Mouse (Mus musculus) liver, postnatal 0 days (tissue): Measurements from ENCODE around the gene Dnah7c. TPM values are rescaled to one million over a fixed set of nuclear protein-coding genes. Genes with fewer than 3 reads are reported as not detected.
"Not testable (repeated sequence)": the region's sequence is repeated elsewhere in the genome, so short reads cannot be mapped to it uniquely, and the experiment has no call there.

Experiments used
- ATAC-seq: fragments of 200-750 bp; cut with Nextera tagmentation; 2 replicates; pipeline ENCODE4 v1.8.0; 2017; ENCODE audit warnings: mild to moderate bottlenecking, moderate library complexity
- DNase-seq: peaks from one replicate; pipeline ENCODE4 v3.0.0-alpha.2; 2016
- H3K27ac ChIP-seq: fragments of 300-500 bp; sonication (generic); 2 replicates; pipeline ENCODE4 v1.5.1; 2014; ENCODE audit warnings: antibody characterized with exemption, moderate library complexity, mild to moderate bottlenecking, low read depth
- H3K27me3 ChIP-seq: fragments of 300-500 bp; sonication (generic); 2 replicates; pipeline ENCODE4 v1.6.1; 2014; ENCODE audit warnings: low read length, control low read depth, mixed read lengths; ENCODE audit not compliant: insufficient read depth
- H3K36me3 ChIP-seq: fragments of 300-500 bp; sonication (generic); replicated peaks from 2 replicates; pipeline ENCODE4 v1.6.1; 2014; ENCODE audit warnings: mild to moderate bottlenecking, control low read depth, low read length, moderate library complexity, mixed read lengths; ENCODE audit not compliant: insufficient read depth
- H3K4me1 ChIP-seq: fragments of 300-500 bp; sonication (generic); 2 replicates; pipeline ENCODE4 v1.6.1; 2014; ENCODE audit warnings: antibody characterized with exemption, mild to moderate bottlenecking, control low read depth; ENCODE audit not compliant: insufficient read depth
- H3K4me2 ChIP-seq: fragments of 300-500 bp; sonication (generic); 2 replicates; pipeline ENCODE4 v1.6.1; 2014; ENCODE audit warnings: low read depth, mild to moderate bottlenecking, low read length, moderate library complexity, mixed read lengths
- H3K4me3 ChIP-seq: fragments of 300-500 bp; sonication (generic); 2 replicates; pipeline ENCODE4 v1.5.1; 2014; ENCODE audit warnings: low read depth, low read length
- H3K9ac ChIP-seq: fragments of 300-500 bp; sonication (generic); replicated peaks from 2 replicates; pipeline ENCODE4 v1.6.1; 2014; ENCODE audit warnings: mild to moderate bottlenecking, moderate library complexity
- H3K9me3 ChIP-seq: fragments of 300-500 bp; sonication (generic); 2 replicates; pipeline ENCODE4 v1.6.1; 2016; ENCODE audit warnings: mild to moderate bottlenecking, control low read depth, low read length, mixed read lengths
- CTCF ChIP-seq: sonication (generic); IDR thresholded peaks from 2 replicates; pipeline ENCODE4 v1.5.1; 2016; ENCODE audit warnings: antibody characterized with exemption, low read depth
- EP300 ChIP-seq: IDR thresholded peaks from 2 replicates; pipeline ENCODE4 v1.6.1; 2016; ENCODE audit warnings: antibody characterized with exemption, low read depth, mild to moderate bottlenecking
- WGBS: fragments of 180-500 bp; shearing (Covaris S2); extraction: QIAGEN DNeasy Blood & Tissue Kit; methylation state at CpG from one replicate; pipeline ENCODE4 v1.1.7; 2014; ENCODE audit not compliant: insufficient replicate concordance; 5-methylcytosine and 5-hydroxymethylcytosine counted together
- polyA plus RNA-seq: library from polyadenylated mRNA; unstranded; fragments of >200 nt; fragmentation: Nextera tagmentation; extraction: Ambion mirVana; gene quantifications from 2 replicates; pipeline ENCODE4 v1.2.1, GENCODE M21; 2015

The Dnah7c gene
- not detected in 2 replicates for polyA plus RNA-seq

GRCm38 (mm10) chr1:46425137-46425925 lies at the start of gene Dnah7c:
Dnah7c (plus strand) TSS chr1:46425592.
- peak within 1 kb of the TSS; percentile 66 for H3K4me2 ChIP-seq
- WGBS: 13% methylated on average over 30 of the region's 30 CpGs
- peak within 1 kb of the TSS; percentile 32 for H3K4me3 ChIP-seq

GRCm38 (mm10) chr1:46380641-46381040 lies 44.8 kb upstream of the Dnah7c start:
- H3K27ac ChIP-seq, H3K4me1 ChIP-seq, H3K27me3 ChIP-seq, H3K9ac ChIP-seq, ATAC-seq, H3K4me3 ChIP-seq, DNase-seq, H3K36me3 ChIP-seq, H3K9me3 ChIP-seq, H3K4me2 ChIP-seq: not testable (repeated sequence)
- WGBS: 85% methylated on average over 3 of the region's 3 CpGs

More at GRCm38 (mm10) chr1:46425137-46425925, at the start of gene Dnah7c:
- Histone ChIP-seq H3K27ac (no peak within 1 kb of the TSS), H3K4me1 (no peaks in the 10 kb centered on the region), H3K36me3 (no peaks in the 10 kb centered on the region), H3K27me3 (no peaks in the 10 kb centered on the region), H3K9me3 (no peaks in the 10 kb centered on the region), H3K9ac (no peak within 1 kb of the TSS)
- DNase-seq (no peak), ATAC-seq (no peak)
- TF ChIP-seq CTCF (no peak), EP300 (no peak)

GRCm38 (mm10) chr1:46394681-46395297 lies 30.6 kb upstream of the Dnah7c start:
- WGBS: 55% methylated on average over 3 of the region's 4 CpGs
- not testable (repeated sequence) for ATAC-seq

GRCm38 (mm10) chr1:46408324-46409115 lies 16.9 kb upstream of the Dnah7c start:
- Histone ChIP-seq H3K27ac (no peak overlapping the region), H3K27me3 (no peaks in the 10 kb centered on the region), H3K4me2 (no peak overlapping the region), H3K4me1 (no peaks in the 10 kb centered on the region), H3K36me3 (no peaks in the 10 kb centered on the region), H3K9me3 (no peaks in the 10 kb centered on the region), H3K9ac (no peak overlapping the region), H3K4me3 (no peak overlapping the region)
- WGBS: 70% methylated on average over 6 of the region's 6 CpGs
- TF ChIP-seq CTCF (no peak), EP300 (no peak)
- ATAC-seq: no peak
- DNase-seq: no peak

More at GRCm38 (mm10) chr1:46394681-46395297, 30.6 kb upstream of the Dnah7c start:
- DNase-seq, H3K4me3 ChIP-seq, H3K9ac ChIP-seq, H3K36me3 ChIP-seq, H3K27me3 ChIP-seq, H3K27ac ChIP-seq, H3K4me1 ChIP-seq, H3K9me3 ChIP-seq, H3K4me2 ChIP-seq: not testable (repeated sequence)

GRCm38 (mm10) chr1:46414798-46415197 lies 10.6 kb upstream of the Dnah7c start:
- WGBS: 39% methylated on average over 7 of the region's 7 CpGs
- not testable (repeated sequence) for H3K4me2 ChIP-seq
- peak; percentile 68 for ATAC-seq

GRCm38 (mm10) chr1:46416946-46417345 lies 8.4 kb upstream of the Dnah7c start:
- H3K27ac ChIP-seq, DNase-seq, H3K4me1 ChIP-seq, H3K9me3 ChIP-seq, H3K36me3 ChIP-seq, H3K4me2 ChIP-seq, H3K27me3 ChIP-seq, H3K9ac ChIP-seq, H3K4me3 ChIP-seq, ATAC-seq: not testable (repeated sequence)
- peak; percentile 55 for TF ChIP-seq CTCF
- 16% methylated on average over 3 of the region's 3 CpGs for WGBS

More at GRCm38 (mm10) chr1:46414798-46415197, 10.6 kb upstream of the Dnah7c start:
- not testable (repeated sequence) for H3K9me3 ChIP-seq, H3K4me3 ChIP-seq, H3K36me3 ChIP-seq, H3K27ac ChIP-seq, H3K9ac ChIP-seq, DNase-seq, H3K27me3 ChIP-seq, H3K4me1 ChIP-seq

GRCm38 (mm10) chr1:46418966-46419365 lies 6.4 kb upstream of the Dnah7c start:
- H3K36me3 ChIP-seq, H3K4me2 ChIP-seq, H3K9me3 ChIP-seq, H3K4me1 ChIP-seq, H3K27ac ChIP-seq, H3K9ac ChIP-seq, H3K4me3 ChIP-seq, H3K27me3 ChIP-seq, DNase-seq, ATAC-seq: not testable (repeated sequence)
- WGBS: 65% methylated on average over 3 of the region's 4 CpGs
